Mouse (Mus musculus) heart, adult 2 months (tissue): ENCODE data around the gene Acot6.

Source experiments
- CTCF ChIP-seq: fragments of 200-600 bp; IDR thresholded peaks from 2 replicates; pipeline ENCODE4 v1.8.1; 2022; ENCODE audit warnings: antibody characterized with exemption, mild to moderate bottlenecking, moderate library complexity
- EP300 ChIP-seq: fragments of 200-500 bp; IDR thresholded peaks from 2 replicates; pipeline ENCODE4 v1.6.1; 2011; ENCODE audit warnings: low read depth, low read length, control low read depth; ENCODE audit not compliant: insufficient read depth
- POLR2A ChIP-seq: fragments of 200-500 bp; IDR thresholded peaks from 2 replicates; pipeline ENCODE4 v1.6.1; 2011; ENCODE audit warnings: mild to moderate bottlenecking, low read depth, low read length, control low read depth; ENCODE audit not compliant: insufficient read depth

DNA sequence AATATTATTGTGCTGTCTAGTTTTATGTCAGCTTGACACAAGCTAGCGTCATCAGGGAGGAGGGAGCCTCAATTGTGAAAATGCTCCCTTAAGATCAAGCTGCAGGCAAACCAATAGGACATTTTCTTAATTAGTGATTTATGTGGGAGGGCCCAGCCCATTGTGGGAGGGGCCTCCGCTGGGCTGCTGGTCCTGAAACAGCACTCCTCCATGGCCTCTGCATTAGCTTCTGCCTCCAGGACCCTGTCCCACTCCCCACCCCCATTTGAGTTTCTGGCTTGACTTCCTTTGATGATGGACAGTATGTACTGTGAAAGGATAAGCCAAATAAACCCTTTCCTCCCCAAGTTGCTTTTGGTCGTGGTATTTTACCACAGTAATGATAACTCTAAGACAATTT lies 6.6 kb downstream of the Acot6 start:
- TF ChIP-seq EP300 = no peak
- TF ChIP-seq CTCF = no peak
- no peak for TF ChIP-seq POLR2A
